Mouse (Mus musculus): ENCODE data around the gene Dbp. TPM values are rescaled to one million over a fixed set of nuclear protein-coding genes. Genes with fewer than 3 reads are reported as not detected.
A peak's percentile ranks its signal among the peaks of the same experiment; 100 is the strongest.

The Dbp gene
- polyA plus RNA-seq, 1 experiment, result 8.4 TPM

GRCm38 (mm10) chr7:45697894-45698293, 7.0 kb upstream of the Dbp start:
- TF ChIP-seq CTCF (IDR thresholded peaks at IDR 0.05; ENCODE audit: borderline replicate concordance, extremely low read depth, insufficient read depth, insufficient read length), result no peak
- TF ChIP-seq POLR2A (IDR thresholded peaks at IDR 0.05; ENCODE audit: borderline replicate concordance, extremely low read depth, insufficient read depth, insufficient read length, poor library complexity, severe bottlenecking), result no peak
- no peak for DNase-seq (ENCODE audit: low read depth)

DNA sequence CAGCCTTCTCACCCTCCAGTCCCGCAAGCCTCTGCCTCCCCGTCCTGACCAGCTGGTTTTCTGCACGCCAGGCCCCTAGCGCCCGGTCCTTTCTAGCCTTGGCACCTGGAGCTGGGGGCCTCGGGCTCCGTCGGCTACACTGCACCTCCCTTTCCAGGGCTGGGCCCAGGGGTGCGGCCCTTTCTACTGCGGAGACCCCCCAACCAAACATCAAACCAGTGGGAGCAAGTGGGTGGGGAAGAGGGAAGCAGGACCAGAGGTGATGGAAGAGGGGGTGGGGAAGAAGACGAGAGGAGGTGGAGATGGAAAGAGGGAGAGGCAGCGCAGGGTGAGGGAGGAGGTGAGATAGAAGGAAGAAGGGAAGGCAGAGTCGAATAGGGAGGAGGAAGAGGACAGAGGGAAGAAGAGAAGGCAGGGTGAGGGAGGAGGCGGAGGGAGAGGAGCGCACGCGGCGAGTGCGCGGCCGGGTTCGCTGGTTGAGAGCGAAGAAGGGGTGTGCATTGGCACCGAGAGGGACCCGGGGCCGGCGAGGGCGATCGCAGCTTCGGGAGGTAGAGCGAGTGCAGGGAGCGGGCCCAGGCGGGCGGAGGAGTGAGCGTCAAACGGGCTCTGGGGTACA, 5.3 kb upstream of the Dbp start, which contains the start of gene Car11:
TSS of gene Car11 (plus strand) at position 321 of the 619 bp plus-strand sequence.
- DNase-seq (ENCODE audit: low read depth), result peak; percentile 41
- TF ChIP-seq POLR2A (IDR thresholded peaks at IDR 0.05; ENCODE audit: borderline replicate concordance, extremely low read depth, insufficient read depth, insufficient read length, poor library complexity, severe bottlenecking) (no peak), CTCF (IDR thresholded peaks at IDR 0.05; ENCODE audit: borderline replicate concordance, extremely low read depth, insufficient read depth, insufficient read length) (no peak)

- DNase-seq (ENCODE audit: low read depth), result peak; percentile 92
- TF ChIP-seq POLR2A (IDR thresholded peaks at IDR 0.05; ENCODE audit: borderline replicate concordance, extremely low read depth, insufficient read depth, insufficient read length, poor library complexity, severe bottlenecking) (no peak), CTCF (IDR thresholded peaks at IDR 0.05; ENCODE audit: borderline replicate concordance, extremely low read depth, insufficient read depth, insufficient read length) (no peak)
Measured at GRCm38 (mm10) chr7:45700301-45701015, 4.4 kb upstream of the Dbp start.

GRCm38 (mm10) chr7:45701072-45701471, 3.8 kb upstream of the Dbp start:
- no peak for DNase-seq (ENCODE audit: low read depth)
- TF ChIP-seq CTCF (IDR thresholded peaks at IDR 0.05; ENCODE audit: borderline replicate concordance, extremely low read depth, insufficient read depth, insufficient read length) (no peak), POLR2A (IDR thresholded peaks at IDR 0.05; ENCODE audit: borderline replicate concordance, extremely low read depth, insufficient read depth, insufficient read length, poor library complexity, severe bottlenecking) (no peak)

GRCm38 (mm10) chr7:45701607-45702006, 3.3 kb upstream of the Dbp start:
- DNase-seq (ENCODE audit: low read depth), result no peak
- TF ChIP-seq CTCF (IDR thresholded peaks at IDR 0.05; ENCODE audit: borderline replicate concordance, extremely low read depth, insufficient read depth, insufficient read length) (no peak), POLR2A (IDR thresholded peaks at IDR 0.05; ENCODE audit: borderline replicate concordance, extremely low read depth, insufficient read depth, insufficient read length, poor library complexity, severe bottlenecking) (no peak)

DNA sequence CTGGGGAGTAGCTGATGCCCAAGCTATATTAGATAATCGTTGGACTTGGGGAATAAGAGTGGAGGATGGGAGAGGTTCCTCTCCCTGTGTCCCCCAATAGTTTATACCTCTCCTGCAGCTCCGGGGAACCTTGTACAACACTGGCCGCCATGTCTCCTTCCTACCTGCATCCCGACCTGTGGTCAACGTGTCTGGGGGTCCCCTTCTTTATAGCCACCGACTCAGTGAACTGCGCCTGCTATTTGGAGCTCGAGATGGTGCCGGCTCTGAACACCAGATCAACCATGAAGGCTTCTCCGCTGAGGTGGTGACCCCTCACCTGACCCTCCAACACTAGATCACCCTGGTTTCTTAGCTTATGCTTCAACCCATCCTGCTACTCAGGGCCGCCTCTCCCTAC, 2.6 kb upstream of the Dbp start:
- no peak for TF ChIP-seq CTCF (IDR thresholded peaks at IDR 0.05; ENCODE audit: borderline replicate concordance, extremely low read depth, insufficient read depth, insufficient read length)
- TF ChIP-seq POLR2A (IDR thresholded peaks at IDR 0.05; ENCODE audit: borderline replicate concordance, extremely low read depth, insufficient read depth, insufficient read length, poor library complexity, severe bottlenecking), result no peak
- DNase-seq (ENCODE audit: low read depth), result no peak

DNA sequence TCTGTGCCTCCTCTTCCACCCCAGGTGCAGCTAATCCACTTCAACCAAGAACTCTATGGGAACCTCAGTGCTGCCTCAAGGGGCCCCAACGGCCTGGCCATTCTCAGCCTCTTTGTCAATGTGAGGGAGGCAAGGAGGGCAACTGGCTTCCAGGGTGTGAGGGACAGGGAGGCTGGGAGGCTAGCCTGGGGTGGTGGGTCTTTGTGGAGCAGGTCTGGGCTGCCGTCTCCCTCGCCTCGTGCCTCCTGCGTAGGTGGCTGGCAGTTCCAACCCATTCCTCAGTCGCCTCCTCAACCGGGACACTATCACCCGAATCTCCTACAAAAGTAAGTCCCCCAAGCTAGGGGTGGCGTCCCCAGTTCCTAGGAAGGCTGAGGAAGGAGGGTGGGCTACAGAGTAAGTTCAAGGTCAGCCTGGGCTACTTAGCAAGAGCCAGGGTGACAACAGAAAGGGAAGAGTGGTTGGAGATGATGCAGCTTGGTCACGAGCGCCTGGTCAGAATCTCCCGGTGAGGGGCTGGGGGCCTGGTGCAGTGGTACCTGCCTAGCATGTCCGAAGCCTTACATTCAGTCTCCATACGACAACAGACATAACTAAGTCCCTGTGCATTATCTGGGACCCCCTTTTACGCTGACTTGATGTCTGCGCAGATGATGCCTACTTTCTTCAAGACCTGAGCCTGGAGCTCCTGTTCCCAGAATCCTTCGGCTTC, 1.9 kb upstream of the Dbp start:
- no peak for TF ChIP-seq POLR2A (IDR thresholded peaks at IDR 0.05; ENCODE audit: borderline replicate concordance, extremely low read depth, insufficient read depth, insufficient read length, poor library complexity, severe bottlenecking)
- no peak for TF ChIP-seq CTCF (IDR thresholded peaks at IDR 0.05; ENCODE audit: borderline replicate concordance, extremely low read depth, insufficient read depth, insufficient read length)
- DNase-seq (ENCODE audit: low read depth), result no peak

DNA sequence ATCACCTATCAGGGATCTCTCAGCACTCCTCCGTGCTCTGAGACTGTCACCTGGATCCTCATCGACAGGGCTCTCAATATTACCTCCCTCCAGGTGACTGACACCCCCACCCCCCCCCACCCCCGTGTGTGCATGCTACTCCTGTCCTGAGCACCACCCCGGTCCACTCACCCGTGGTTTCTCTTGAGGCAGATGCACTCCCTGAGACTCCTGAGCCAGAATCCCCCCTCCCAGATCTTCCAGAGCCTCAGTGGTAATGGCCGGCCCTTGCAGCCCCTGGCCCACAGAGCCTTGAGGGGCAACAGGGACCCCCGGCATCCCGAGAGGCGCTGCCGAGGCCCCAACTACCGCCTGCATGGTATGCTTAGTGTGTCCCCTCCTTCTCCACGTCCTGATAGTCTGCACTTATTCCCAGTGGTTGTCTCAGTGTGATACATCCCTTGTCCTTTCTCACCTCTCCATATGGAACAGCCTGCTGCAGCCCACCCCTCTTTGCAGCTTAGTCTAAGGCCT, 1.3 kb upstream of the Dbp start:
- TF ChIP-seq POLR2A (IDR thresholded peaks at IDR 0.05; ENCODE audit: borderline replicate concordance, extremely low read depth, insufficient read depth, insufficient read length, poor library complexity, severe bottlenecking) (no peak), CTCF (IDR thresholded peaks at IDR 0.05; ENCODE audit: borderline replicate concordance, extremely low read depth, insufficient read depth, insufficient read length) (no peak)
- no peak for DNase-seq (ENCODE audit: low read depth)

DNA sequence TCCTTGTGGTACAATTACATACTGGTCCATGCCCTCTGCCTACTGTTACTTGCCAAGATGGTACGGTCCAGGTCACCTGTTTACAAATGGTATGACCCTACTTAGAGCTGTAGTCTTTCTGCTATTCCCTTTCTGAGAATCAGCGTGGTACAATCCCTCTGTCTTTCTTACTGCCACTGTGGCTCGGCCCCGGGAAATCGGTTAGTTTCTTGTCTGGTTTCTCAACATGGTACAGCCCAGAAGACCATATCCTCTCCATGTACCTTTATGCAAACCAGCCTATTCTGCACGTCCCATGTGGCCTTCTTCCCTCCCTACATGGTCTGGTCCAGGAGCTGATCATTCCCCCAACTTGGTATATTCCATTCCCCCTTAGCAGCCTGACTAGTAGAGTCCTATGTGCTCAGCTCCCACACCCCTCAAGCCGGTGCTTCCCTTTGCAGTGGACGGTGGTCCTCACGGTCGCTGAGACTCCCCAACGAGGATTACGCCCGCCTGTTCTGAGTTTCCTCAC, 785 bp upstream of the Dbp start:
- TF ChIP-seq CTCF (IDR thresholded peaks at IDR 0.05; ENCODE audit: borderline replicate concordance, extremely low read depth, insufficient read depth, insufficient read length) (no peak), POLR2A (IDR thresholded peaks at IDR 0.05; ENCODE audit: borderline replicate concordance, extremely low read depth, insufficient read depth, insufficient read length, poor library complexity, severe bottlenecking) (0 out of 2 replicates have a peak, but pooled peaks have one; percentile 5)
- DNase-seq (ENCODE audit: low read depth), result peak; percentile 96

DNA sequence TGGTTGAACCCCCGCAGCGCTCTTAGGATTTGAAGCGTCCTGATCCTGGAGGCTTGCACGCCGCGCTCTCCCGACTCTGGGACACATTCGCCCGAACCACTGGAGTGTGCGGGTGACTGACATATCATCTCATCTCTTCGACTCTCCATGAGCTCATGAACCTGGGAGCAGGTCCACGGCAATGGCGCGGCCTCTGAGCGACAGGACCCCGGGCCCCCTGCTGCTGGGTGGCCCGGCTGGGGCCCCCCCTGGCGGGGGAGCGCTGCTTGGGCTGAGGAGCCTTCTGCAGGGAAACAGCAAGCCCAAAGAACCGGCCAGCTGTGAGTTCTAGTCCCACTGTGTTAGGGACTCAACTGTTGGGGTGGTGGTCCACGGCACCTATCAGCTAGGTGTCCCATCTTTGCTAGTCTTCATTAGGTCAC, 566 bp downstream of the Dbp start:
- DNase-seq (ENCODE audit: low read depth), result no peak
- TF ChIP-seq CTCF (IDR thresholded peaks at IDR 0.05; ENCODE audit: borderline replicate concordance, extremely low read depth, insufficient read depth, insufficient read length), result no peak

- TF ChIP-seq CTCF (IDR thresholded peaks at IDR 0.05; ENCODE audit: borderline replicate concordance, extremely low read depth, insufficient read depth, insufficient read length), result no peak
- TF ChIP-seq POLR2A (IDR thresholded peaks at IDR 0.05; ENCODE audit: borderline replicate concordance, extremely low read depth, insufficient read depth, insufficient read length, poor library complexity, severe bottlenecking), result no peak
- peak; percentile 41 for DNase-seq (ENCODE audit: low read depth)
Measured at GRCm38 (mm10) chr7:45705873-45706281, 989 bp downstream of the Dbp start.

All from brain, embryonic 14.5 days (tissue).